In the genomic region with DNA sequence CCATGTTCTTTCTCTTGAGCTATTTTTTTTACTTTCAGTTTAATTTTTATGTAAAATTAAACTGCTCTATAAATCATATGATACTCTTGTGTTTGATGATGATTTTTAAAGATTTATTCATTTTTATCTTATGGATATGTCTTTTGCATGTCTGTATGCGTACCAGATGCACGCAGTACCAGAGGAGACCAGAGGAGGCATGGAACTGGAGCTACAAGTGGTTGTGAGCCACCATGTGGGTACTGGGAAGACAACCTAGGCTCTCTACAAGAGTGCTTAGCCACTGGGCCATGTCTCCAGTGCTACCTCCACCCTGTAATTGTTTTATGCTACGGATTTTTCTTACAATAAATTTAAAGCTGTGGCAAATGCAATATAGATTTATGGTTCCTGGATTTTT, we compare ENCODE assay signal across 20 mouse cellular contexts.
A peak's percentile ranks its signal among the peaks of the same experiment; 100 is the strongest.
DNase-seq lines count a peak whose midpoint lies in the region; ATAC-seq and TF ChIP-seq lines count a peak whose summit lies in the region.
"Had no signal": no experiment of that assay in that cellular context is flagged by ENCODE, and none has a peak within 500 bp of the region (broad histone marks: within the 10 kb centered on the region; RNA-seq: fewer than 3 reads in every experiment).

No protein-coding gene starts in this region.

- H3K27ac ChIP-seq in hindbrain, postnatal 0 days = no peak overlapping the region
- H3K27ac ChIP-seq in hindbrain, embryonic 11.5 days (ENCODE audit: low read depth, low read length) = no peak overlapping the region
- no peak overlapping the region for H3K27ac ChIP-seq in midbrain, postnatal 0 days (ENCODE audit: low read depth, low read length)
- H3K27ac ChIP-seq in midbrain, embryonic 16.5 days (ENCODE audit: low read length) = no peak overlapping the region
- H3K27ac ChIP-seq in MEL (ENCODE audit: control insufficient read depth, low read depth, low read length) = no peak overlapping the region
- H3K27ac ChIP-seq: forebrain, embryonic 15.5 days; hindbrain, embryonic 14.5 days; limb, embryonic 15.5 days; lung, embryonic 15.5 days; midbrain, embryonic 13.5 days had no signal

- H3K4me2 ChIP-seq in hindbrain, postnatal 0 days (ENCODE audit: low read depth, low read length) = no peak overlapping the region
- no peak overlapping the region for H3K4me2 ChIP-seq in hindbrain, embryonic 11.5 days (replicated peaks; ENCODE audit: low read depth, low read length)
- H3K4me2 ChIP-seq in midbrain, postnatal 0 days (ENCODE audit: low read depth, low read length, poor library complexity, severe bottlenecking) = no peak overlapping the region
- H3K4me2 ChIP-seq in midbrain, embryonic 16.5 days (ENCODE audit: low read length) = no peak overlapping the region
- H3K4me2 ChIP-seq: forebrain, embryonic 15.5 days; hindbrain, embryonic 14.5 days; limb, embryonic 15.5 days; lung, embryonic 15.5 days; midbrain, embryonic 13.5 days had no signal

- no peak for ATAC-seq in hindbrain, postnatal 0 days
- no peak for ATAC-seq in hindbrain, embryonic 11.5 days (ENCODE audit: low FRiP score)
- no peak for ATAC-seq in midbrain, postnatal 0 days (ENCODE audit: low FRiP score)
- ATAC-seq in midbrain, embryonic 16.5 days = no peak
- ATAC-seq in erythroid progenitor cell, adult 5-6 weeks (replicated peaks; ENCODE audit: low FRiP score, poor library complexity, severe bottlenecking) = no peak
- ATAC-seq: activated CD4-positive, CD25-positive, alpha-beta regulatory T cell, adult 4 months; CD4-positive, CD25-positive, alpha-beta regulatory T cell, adult 4 months; forebrain, embryonic 15.5 days; midbrain, embryonic 13.5 days had no signal

- H3K27me3 ChIP-seq in hindbrain, postnatal 0 days (ENCODE audit: insufficient read depth, low read length) = no peaks in the 10 kb centered on the region
- H3K27me3 ChIP-seq in hindbrain, embryonic 11.5 days (ENCODE audit: control insufficient read depth, insufficient read depth, low read length) = no peaks in the 10 kb centered on the region
- no peaks in the 10 kb centered on the region for H3K27me3 ChIP-seq in midbrain, postnatal 0 days (ENCODE audit: insufficient read depth, low read length)
- H3K27me3 ChIP-seq in midbrain, embryonic 16.5 days (ENCODE audit: control insufficient read depth, insufficient read depth, low read depth, low read length) = no peaks in the 10 kb centered on the region
- H3K27me3 ChIP-seq in MEL (ENCODE audit: control insufficient read depth in 1 of 2, insufficient read depth in 2 of 2, low read length in 2 of 2) = no peaks in the 10 kb centered on the region
- H3K27me3 ChIP-seq: forebrain, embryonic 15.5 days; limb, embryonic 15.5 days; lung, embryonic 15.5 days; midbrain, embryonic 13.5 days had no signal

- TF ChIP-seq CTCF in hindbrain, postnatal 0 days (IDR thresholded peaks at IDR 0.05; ENCODE audit: low read depth) = peak; percentile 48
- TF ChIP-seq CTCF in midbrain, postnatal 0 days (IDR thresholded peaks at IDR 0.05) = peak; percentile 40
- no peak; a peak in 1 of 6 replicates for TF ChIP-seq CTCF in MEL (IDR thresholded peaks at IDR 0.05 in 2 of 3, conservative IDR thresholded peaks at IDR 0.05 in 1 of 3; ENCODE audit: control insufficient read depth in 1 of 3, insufficient read depth in 1 of 3, low read depth in 2 of 3, low read length in 3 of 3, poor library complexity in 1 of 3, severe bottlenecking in 1 of 3)

- TF ChIP-seq RAD21 in MEL (IDR thresholded peaks at IDR 0.05; ENCODE audit: low read depth, low read length) = no peak

- DNase-seq in hindbrain, postnatal 0 days (ENCODE audit: low spot score) = no peak
- no peak for DNase-seq in hindbrain, embryonic 11.5 days (ENCODE audit: low spot score)
- no peak for DNase-seq in midbrain, postnatal 0 days (ENCODE audit: low spot score)
- DNase-seq in MEL (ENCODE audit: low read depth, low spot score) = peak; percentile 5
- peak; percentile 66 for DNase-seq in thymus, postnatal 4 days
- DNase-seq: adrenal gland, postnatal 14 days; cerebellum, adult 8-10 months; kidney, adult 11 months; kidney, postnatal 14 days; retina, postnatal 1 day; right cerebral cortex, postnatal 4 days had no signal

- no peaks in the 10 kb centered on the region for H3K9me3 ChIP-seq in hindbrain, postnatal 0 days (ENCODE audit: low read length)
- H3K9me3 ChIP-seq in hindbrain, embryonic 11.5 days (ENCODE audit: control insufficient read depth, low read length) = no peaks in the 10 kb centered on the region
- H3K9me3 ChIP-seq in midbrain, postnatal 0 days (ENCODE audit: low read length) = no peaks in the 10 kb centered on the region
- H3K9me3 ChIP-seq in midbrain, embryonic 16.5 days (replicated peaks; ENCODE audit: control insufficient read depth, low read length, poor library complexity, severe bottlenecking) = 0 out of 2 replicates have a peak, but pooled peaks cover 2% of the 10 kb centered on the region
- H3K9me3 ChIP-seq in MEL (replicated peaks; ENCODE audit: insufficient read depth, low read length) = no peaks in the 10 kb centered on the region
- H3K9me3 ChIP-seq: forebrain, embryonic 15.5 days; limb, embryonic 15.5 days; lung, embryonic 15.5 days; midbrain, embryonic 13.5 days had no signal

- no peak overlapping the region for H3K9ac ChIP-seq in hindbrain, postnatal 0 days (replicated peaks; ENCODE audit: low read length)
- no peak overlapping the region for H3K9ac ChIP-seq in hindbrain, embryonic 11.5 days (ENCODE audit: low read depth, low read length)
- no peak overlapping the region for H3K9ac ChIP-seq in midbrain, postnatal 0 days (replicated peaks; ENCODE audit: low read length, poor library complexity, severe bottlenecking)
- H3K9ac ChIP-seq in midbrain, embryonic 16.5 days (ENCODE audit: low read depth, low read length) = no peak overlapping the region
- no peak overlapping the region for H3K9ac ChIP-seq in MEL (ENCODE audit: control insufficient read depth, low read depth, low read length, poor library complexity, severe bottlenecking)
- H3K9ac ChIP-seq: forebrain, embryonic 15.5 days; hindbrain, embryonic 14.5 days; limb, embryonic 15.5 days; lung, embryonic 15.5 days; midbrain, embryonic 13.5 days had no signal

- no peaks in the 10 kb centered on the region for H3K36me3 ChIP-seq in hindbrain, postnatal 0 days (ENCODE audit: insufficient read depth, low read length)
- no peaks in the 10 kb centered on the region for H3K36me3 ChIP-seq in hindbrain, embryonic 11.5 days (ENCODE audit: control insufficient read depth, insufficient read depth, low read length)
- no peaks in the 10 kb centered on the region for H3K36me3 ChIP-seq in midbrain, postnatal 0 days (ENCODE audit: insufficient read depth, low read length)
- H3K36me3 ChIP-seq in midbrain, embryonic 16.5 days (ENCODE audit: control insufficient read depth, insufficient read depth, low read length) = no peaks in the 10 kb centered on the region
- H3K36me3 ChIP-seq in MEL (ENCODE audit: control insufficient read depth in 1 of 2, insufficient read depth in 2 of 2, low read length in 2 of 2) = no peaks in the 10 kb centered on the region
- H3K36me3 ChIP-seq: forebrain, embryonic 15.5 days; limb, embryonic 15.5 days; lung, embryonic 15.5 days; midbrain, embryonic 13.5 days had no signal

- no peaks in the 10 kb centered on the region for H3K4me1 ChIP-seq in hindbrain, postnatal 0 days (ENCODE audit: insufficient read depth, low read length)
- H3K4me1 ChIP-seq in hindbrain, embryonic 11.5 days (replicated peaks; ENCODE audit: control insufficient read depth, insufficient read depth, low read length) = no peaks in the 10 kb centered on the region
- H3K4me1 ChIP-seq in midbrain, postnatal 0 days (ENCODE audit: insufficient read depth, low read length) = no peaks in the 10 kb centered on the region
- no peaks in the 10 kb centered on the region for H3K4me1 ChIP-seq in midbrain, embryonic 16.5 days (ENCODE audit: control insufficient read depth, insufficient read depth, low read length)
- H3K4me1 ChIP-seq in MEL (ENCODE audit: control insufficient read depth in 1 of 2, insufficient read depth in 2 of 2, low read length in 2 of 2) = no peaks in the 10 kb centered on the region
- H3K4me1 ChIP-seq: forebrain, embryonic 15.5 days; limb, embryonic 15.5 days; lung, embryonic 15.5 days; midbrain, embryonic 13.5 days had no signal

- no peak for TF ChIP-seq POLR2A in MEL (IDR thresholded peaks at IDR 0.05; ENCODE audit: control insufficient read depth in 1 of 2, insufficient read depth in 1 of 2, low read depth in 1 of 2, low read length in 2 of 2, poor library complexity in 1 of 2)

- TF ChIP-seq EP300 in MEL (IDR thresholded peaks at IDR 0.05; ENCODE audit: low read depth in 1 of 2, low read length in 2 of 2) = no peak

- WGBS in hindbrain, postnatal 0 days = 92% methylated on average over 3 of the region's 3 CpGs
- WGBS in hindbrain, embryonic 11.5 days = 94% methylated on average over 3 of the region's 3 CpGs
- WGBS in midbrain, postnatal 0 days = 90% methylated on average over 3 of the region's 3 CpGs
- WGBS in midbrain, embryonic 16.5 days = 97% methylated on average over 3 of the region's 3 CpGs

- H3K4me3 ChIP-seq in hindbrain, postnatal 0 days (ENCODE audit: low read length) = no peak overlapping the region
- H3K4me3 ChIP-seq in hindbrain, embryonic 11.5 days (ENCODE audit: low read depth, low read length) = no peak overlapping the region
- H3K4me3 ChIP-seq in midbrain, postnatal 0 days (ENCODE audit: low read depth, low read length) = no peak overlapping the region
- H3K4me3 ChIP-seq in midbrain, embryonic 16.5 days (ENCODE audit: low read depth, low read length) = no peak overlapping the region
- no peak overlapping the region for H3K4me3 ChIP-seq in MEL (ENCODE audit: control insufficient read depth in 1 of 2, insufficient read depth in 1 of 2, low read depth in 2 of 2, low read length in 2 of 2)
- H3K4me3 ChIP-seq: forebrain, embryonic 15.5 days; limb, embryonic 15.5 days; lung, embryonic 15.5 days; midbrain, embryonic 13.5 days had no signal

- H3K79me2 ChIP-seq in MEL (ENCODE audit: control insufficient read depth, insufficient read depth, low read length, poor library complexity) = no peaks in the 10 kb centered on the region

TF ChIP-seq in MEL, 35 proteins besides CTCF, POLR2A, EP300 and RAD21 (continues in another document):
- TF ChIP-seq ZNF384 (IDR thresholded peaks at IDR 0.05; ENCODE audit: low read depth, low read length) = no peak
- TF ChIP-seq SMC3 (IDR thresholded peaks at IDR 0.05; ENCODE audit: low read depth, low read length) = no peak
- no peak for TF ChIP-seq MEF2A (IDR thresholded peaks at IDR 0.05; ENCODE audit: extremely low read depth, insufficient replicate concordance, low read depth, low read length, poor library complexity, severe bottlenecking)
- TF ChIP-seq ZKSCAN1 (IDR thresholded peaks at IDR 0.05; ENCODE audit: low read depth, low read length) = no peak
- TF ChIP-seq JUND (IDR thresholded peaks at IDR 0.05; ENCODE audit: low read depth, low read length) = no peak
- no peak for TF ChIP-seq MAFK (IDR thresholded peaks at IDR 0.05; ENCODE audit: borderline replicate concordance, low read depth, low read length)
- no peak for TF ChIP-seq TBP (IDR thresholded peaks at IDR 0.05; ENCODE audit: low read depth, low read length)
- no peak for TF ChIP-seq USF1 (IDR thresholded peaks at IDR 0.05; ENCODE audit: low read depth, low read length)
- TF ChIP-seq RCOR1 (IDR thresholded peaks at IDR 0.05; ENCODE audit: low read depth, low read length) = no peak
- no peak for TF ChIP-seq ZMIZ1 (IDR thresholded peaks at IDR 0.05; ENCODE audit: low read depth, low read length)

Comparison
In these comparisons a context has a peak if more than half of its experiments do, and no peak if none do; other contexts are left out.
1. DNase-seq: peak in MEL (single experiment) and thymus, postnatal 4 days (single experiment); none in hindbrain, postnatal 0 days (single experiment), hindbrain, embryonic 11.5 days (single experiment) and midbrain, postnatal 0 days (single experiment).
2. CTCF ChIP-seq: peak in hindbrain, postnatal 0 days (single experiment) and midbrain, postnatal 0 days (single experiment); none in MEL (0 of 3).